Mouse (Mus musculus): ENCODE results near the gene Gm43191. TPM values are rescaled to one million over a fixed set of nuclear protein-coding genes. Genes with fewer than 3 reads are reported as not detected.

Gm43191 gene
- polyA plus RNA-seq, 1 experiment from 2014 or later, result not detected

DNA sequence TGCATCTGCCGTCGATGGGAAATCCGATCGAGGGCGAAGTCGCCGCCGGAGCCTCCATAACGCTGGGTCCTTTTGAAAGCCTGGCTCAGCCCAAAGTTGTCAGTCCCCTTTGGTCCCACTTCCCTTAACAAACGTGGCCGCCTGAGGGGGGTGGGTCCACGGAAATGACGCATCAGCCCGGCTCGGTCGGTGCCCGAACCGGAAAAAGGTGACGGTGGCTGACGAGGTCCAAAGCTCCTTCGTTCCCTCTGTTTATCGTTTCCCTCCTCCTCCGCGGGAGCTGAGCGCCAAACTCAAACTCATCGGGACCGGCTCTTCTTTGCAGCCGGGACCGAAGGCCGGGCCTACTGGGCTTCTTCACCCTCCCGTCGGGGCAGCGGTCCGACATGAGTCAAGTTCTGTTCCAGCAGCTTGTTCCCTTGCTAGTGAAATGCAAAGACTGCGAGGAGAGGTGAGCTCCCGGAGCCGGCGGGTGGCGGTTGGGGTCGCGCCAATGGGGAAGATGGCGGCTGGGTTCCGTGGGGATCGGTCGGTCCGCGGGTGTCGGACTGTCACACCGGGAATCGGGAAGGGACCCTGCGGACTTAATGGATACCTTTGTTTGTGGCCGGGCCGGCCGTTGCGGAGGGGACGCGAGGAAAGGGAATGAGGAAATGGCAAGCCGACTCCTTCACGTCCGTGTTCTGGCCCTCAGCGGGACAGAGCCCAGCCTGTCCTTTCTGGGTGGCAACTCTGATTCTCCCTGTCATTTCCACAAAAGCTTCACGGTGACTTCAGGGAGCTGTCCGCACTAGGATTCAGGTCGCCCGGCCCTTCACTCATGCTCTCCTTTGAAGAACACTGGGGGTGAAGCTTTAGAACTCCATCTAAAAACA lies 86.1 kb downstream of the Gm43191 start, which contains the start of gene Sass6:
Gene Sass6 (plus strand): TSS at position 255 of the 875 bp plus-strand sequence.
- H3K9me3 ChIP-seq (ENCODE audit: control insufficient read depth, low read length), result no peaks in the 10 kb centered on the region
- TF ChIP-seq CTCF (IDR thresholded peaks at IDR 0.05; ENCODE audit: low read depth) (no peak), EP300 (optimal IDR thresholded peaks at IDR 0.05) (peak; percentile 86)
- ATAC-seq (ENCODE audit: low FRiP score, low TSS enrichment), result peak; percentile 97
- H3K4me1 ChIP-seq (replicated peaks; ENCODE audit: control insufficient read depth, insufficient read depth), result no peaks in the 10 kb centered on the region
- under 1% methylated on average over 65 of the region's 65 CpGs for WGBS
- H3K4me2 ChIP-seq (replicated peaks; ENCODE audit: low read depth), result peak within 1 kb of the TSS; percentile 86
- H3K4me3 ChIP-seq (ENCODE audit: low read depth, low read length), result peak within 1 kb of the TSS; percentile 88
- H3K27me3 ChIP-seq (ENCODE audit: control insufficient read depth, insufficient read depth, low read length), result no peaks in the 10 kb centered on the region
- H3K27ac ChIP-seq (replicated peaks), result peak within 1 kb of the TSS; percentile 86
- peak; percentile 99 for DNase-seq (ENCODE audit: low spot score)
- peak within 1 kb of the TSS; percentile 84 for H3K9ac ChIP-seq (ENCODE audit: low read length)
- peaks cover 6% of the 10 kb centered on the region for H3K36me3 ChIP-seq (ENCODE audit: control insufficient read depth, insufficient read depth, low read length)

DNA sequence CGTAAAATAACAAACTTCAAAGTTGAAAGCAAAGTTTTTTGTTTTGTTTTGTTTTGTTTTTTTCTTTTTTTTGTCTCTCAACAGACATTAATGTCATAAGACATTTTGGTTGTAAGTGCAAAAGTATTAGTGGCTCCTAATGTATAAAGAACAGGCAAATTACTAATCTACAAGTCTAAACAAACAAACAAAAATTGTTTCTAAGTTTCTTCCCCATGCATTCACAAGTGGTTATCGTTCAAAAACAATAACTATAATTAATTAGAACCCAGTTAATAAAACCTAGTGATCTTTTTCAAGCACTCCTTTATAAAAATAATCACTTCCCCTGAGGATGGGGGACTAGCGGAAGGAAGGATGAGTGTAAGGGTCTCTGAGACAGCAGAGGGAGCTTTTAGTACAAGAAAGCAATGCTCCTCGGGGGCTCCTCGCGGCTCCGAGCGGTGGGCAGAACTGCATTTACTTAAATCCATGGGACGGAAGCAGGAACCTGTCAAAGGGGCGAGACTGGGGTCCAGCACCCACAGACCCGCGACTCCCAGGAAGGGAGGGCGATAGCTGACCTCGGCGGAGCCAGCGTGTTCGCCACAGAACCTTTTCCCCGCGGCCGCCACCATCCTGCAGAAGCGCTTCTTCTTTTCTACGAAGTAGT lies 86.9 kb downstream of the Gm43191 start:
- Histone ChIP-seq H3K27ac (replicated peaks) (peak overlapping the region; percentile 86), H3K36me3 (ENCODE audit: control insufficient read depth, insufficient read depth, low read length) (peaks cover 6% of the 10 kb centered on the region), H3K4me2 (replicated peaks; ENCODE audit: low read depth) (peak overlapping the region; percentile 60), H3K4me3 (ENCODE audit: low read depth, low read length) (peak overlapping the region; percentile 88), H3K27me3 (ENCODE audit: control insufficient read depth, insufficient read depth, low read length) (no peaks in the 10 kb centered on the region), H3K4me1 (replicated peaks; ENCODE audit: control insufficient read depth, insufficient read depth) (no peaks in the 10 kb centered on the region), H3K9me3 (ENCODE audit: control insufficient read depth, low read length) (no peaks in the 10 kb centered on the region), H3K9ac (ENCODE audit: low read length) (peak overlapping the region; percentile 84)
- peak; percentile 53 for TF ChIP-seq CTCF (IDR thresholded peaks at IDR 0.05; ENCODE audit: low read depth)
- no peak for TF ChIP-seq EP300 (optimal IDR thresholded peaks at IDR 0.05)
- 2% methylated on average over 22 of the region's 22 CpGs for WGBS
- DNase-seq (ENCODE audit: low spot score), result no peak
- peak; percentile 71; the same call in 1 of the 2 replicates for ATAC-seq (ENCODE audit: low FRiP score, low TSS enrichment)

Other genes with a start within 250 kb of the Gm43191 start
- gene Rtca, start 173.1 kb downstream of the Gm43191 start, polyA plus RNA-seq (2015; fragmentation: Nextera tagmentation; extraction: Ambion mirVana), result 42.9 and 44.0 TPM in 2 replicates
- 11.1 and 14.3 TPM in 2 replicates for gene Dbt, start 168.2 kb downstream of the Gm43191 start, polyA plus RNA-seq (2015; fragmentation: Nextera tagmentation; extraction: Ambion mirVana)
- gene Lrrc39, start 118.3 kb downstream of the Gm43191 start, polyA plus RNA-seq (2015; fragmentation: Nextera tagmentation; extraction: Ambion mirVana), result 2.6 and 2.7 TPM in 2 replicates
- 5.0 TPM in 2 replicates for gene Sass6, start 86.3 kb downstream of the Gm43191 start, polyA plus RNA-seq (2015; fragmentation: Nextera tagmentation; extraction: Ambion mirVana)
- 12.6 and 13.0 TPM in 2 replicates for gene Trmt13, start 66.7 kb downstream of the Gm43191 start, polyA plus RNA-seq (2015; fragmentation: Nextera tagmentation; extraction: Ambion mirVana)
- 50.4 and 51.1 TPM in 2 replicates for gene Mfsd14a, start 18.6 kb downstream of the Gm43191 start, polyA plus RNA-seq (2015; fragmentation: Nextera tagmentation; extraction: Ambion mirVana)
- 25.2 and 25.3 TPM in 2 replicates for gene Slc35a3, start 31.6 kb upstream of the Gm43191 start, polyA plus RNA-seq (2015; fragmentation: Nextera tagmentation; extraction: Ambion mirVana)
- gene Agl, start 126.9 kb upstream of the Gm43191 start, polyA plus RNA-seq (2015; fragmentation: Nextera tagmentation; extraction: Ambion mirVana), result 8.9 and 9.1 TPM in 2 replicates
- gene Frrs1, start 178.2 kb upstream of the Gm43191 start, polyA plus RNA-seq (2015; fragmentation: Nextera tagmentation; extraction: Ambion mirVana), result 22.3 and 24.1 TPM in 2 replicates

Data from stomach, postnatal 0 days (tissue).